Mouse (Mus musculus) urinary bladder, postnatal 36 days (tissue): ENCODE results near the gene Rwdd2b.
A peak's percentile ranks its signal among the peaks of the same experiment; 100 is the strongest.

Source experiments
- DNase-seq, 2 experiments: peaks; one replicate each; pipeline ENCODE4 v3.0.0; 2022; ENCODE audit warnings: low spot score in 2 of 2, mixed read lengths in 1 of 2

Gene Rwdd2b

DNA sequence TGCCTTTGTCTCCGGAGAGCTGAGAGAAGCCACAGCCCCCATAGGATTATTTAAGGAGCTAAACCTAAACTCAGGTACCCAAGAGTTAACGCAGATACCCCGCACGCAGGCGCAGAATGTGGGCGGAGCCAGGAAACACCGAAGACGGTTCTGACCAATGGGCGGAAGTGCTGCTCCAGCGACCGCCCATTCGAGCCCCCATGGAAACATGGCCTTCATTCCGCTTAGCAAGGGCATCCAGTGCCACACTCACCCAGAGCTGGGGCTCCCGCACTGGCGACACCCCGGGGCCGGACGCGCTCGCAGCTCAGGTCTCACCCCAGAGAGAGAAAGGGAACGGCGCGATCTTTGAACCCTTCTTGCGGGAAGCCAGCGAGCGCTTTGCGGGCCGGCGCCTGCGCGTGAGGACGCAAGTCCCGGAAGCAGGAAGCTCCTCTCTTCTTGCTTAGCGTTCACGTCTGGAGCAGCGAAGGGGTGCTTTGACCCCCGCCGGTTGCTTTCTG lies at the start of gene Rwdd2b:
Gene Rwdd2b, minus strand, starts transcription at position 390 of the 503 bp plus-strand sequence.
- DNase-seq: peak; percentile 92 to 93

DNA sequence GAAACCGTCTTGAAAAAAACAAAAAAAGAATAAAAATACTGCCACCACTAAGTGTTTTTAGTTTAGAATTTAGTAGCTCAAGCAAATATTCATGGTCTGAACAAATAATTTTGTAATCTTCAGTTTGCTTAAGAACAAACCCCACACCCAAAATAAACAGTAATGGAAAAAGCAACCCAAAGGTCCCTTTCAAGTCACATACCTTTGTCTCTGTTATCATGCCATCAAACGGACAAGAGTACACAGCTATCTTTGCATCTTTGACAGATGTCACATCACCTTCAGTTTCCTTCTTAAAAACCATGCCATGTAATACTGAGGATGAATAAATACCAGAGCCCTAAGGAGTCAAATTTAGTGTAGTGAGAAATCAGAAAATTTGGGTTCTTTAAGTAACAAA lies 48.2 kb upstream of the Rwdd2b start:
- DNase-seq: no peak

DNA sequence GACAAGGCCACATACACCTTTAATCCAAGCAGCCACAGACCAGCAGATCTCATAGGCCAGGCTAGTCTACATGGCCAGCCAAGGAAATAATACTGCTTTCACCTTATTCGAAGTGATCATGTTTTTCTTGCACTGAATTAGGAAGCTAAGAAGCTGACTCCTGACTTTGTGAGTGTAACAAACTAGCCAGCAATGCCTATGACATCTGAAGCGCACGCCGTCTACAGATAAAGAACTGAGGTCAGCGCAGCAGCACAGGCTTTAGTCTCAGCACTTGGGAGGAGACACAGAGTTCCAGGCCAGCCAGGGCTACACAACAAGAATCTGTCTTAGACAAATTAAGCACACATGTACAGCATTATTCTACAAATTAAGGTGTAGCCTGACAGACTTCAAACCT lies 46.4 kb upstream of the Rwdd2b start:
- DNase-seq: no peak

DNA sequence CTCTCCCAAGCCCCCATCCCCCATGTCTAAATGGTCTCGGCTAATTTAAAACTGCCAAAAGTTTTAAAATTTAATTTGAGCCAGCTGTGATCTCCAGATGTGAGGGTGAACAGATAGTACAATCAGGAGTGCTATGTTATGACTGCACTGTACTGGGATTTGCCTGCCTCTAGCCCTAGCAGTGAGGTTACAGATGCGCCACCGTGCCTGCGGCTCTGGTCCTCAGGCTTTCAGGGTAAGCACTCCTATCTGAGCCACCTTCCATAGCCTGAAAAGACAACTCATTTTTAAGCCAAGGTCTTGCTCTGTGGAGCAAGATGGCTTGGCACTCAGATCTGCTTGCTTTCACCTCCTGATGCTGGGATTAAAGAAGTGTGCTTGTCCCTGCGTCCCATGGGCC lies 44.0 kb upstream of the Rwdd2b start:
- no peak for DNase-seq

DNA sequence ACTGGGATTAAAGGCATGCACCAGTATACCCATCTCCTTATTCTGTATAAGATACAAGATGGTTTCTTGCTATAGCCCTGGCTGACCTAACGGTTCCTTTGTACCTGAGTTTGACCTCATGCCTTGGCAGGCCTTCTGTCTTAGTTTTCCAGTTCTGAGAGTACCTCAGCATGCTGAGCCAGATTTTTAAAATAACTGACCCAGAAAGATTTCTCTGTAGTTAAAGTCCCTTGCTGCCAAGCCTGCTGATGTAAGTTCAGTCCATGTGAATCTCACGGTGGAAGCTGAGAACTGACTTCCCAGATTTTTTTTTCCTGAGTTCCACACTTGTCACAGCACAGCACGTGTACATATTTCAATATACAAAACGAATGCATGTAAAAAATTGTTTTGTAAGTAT lies 30.2 kb upstream of the Rwdd2b start:
- no peak for DNase-seq

DNA sequence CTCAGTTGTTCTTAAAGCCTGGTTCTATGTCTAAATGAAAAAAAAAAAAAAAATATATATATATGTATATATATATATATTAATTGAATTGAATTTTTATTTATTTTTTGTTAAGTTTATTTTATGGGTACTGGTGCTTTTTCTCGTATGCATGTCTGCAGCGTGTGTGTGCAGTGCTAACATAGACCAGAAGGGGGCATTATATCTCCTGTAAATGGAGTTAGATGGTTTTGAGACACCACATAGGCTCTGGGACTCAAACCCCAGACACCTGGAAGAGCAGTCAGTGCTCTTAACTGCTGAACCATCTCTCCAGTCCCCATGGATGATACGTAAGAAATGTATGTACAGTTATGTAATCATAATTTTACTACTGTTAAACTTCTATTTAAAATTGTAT lies 18.4 kb upstream of the Rwdd2b start:
- DNase-seq: no peak

DNA sequence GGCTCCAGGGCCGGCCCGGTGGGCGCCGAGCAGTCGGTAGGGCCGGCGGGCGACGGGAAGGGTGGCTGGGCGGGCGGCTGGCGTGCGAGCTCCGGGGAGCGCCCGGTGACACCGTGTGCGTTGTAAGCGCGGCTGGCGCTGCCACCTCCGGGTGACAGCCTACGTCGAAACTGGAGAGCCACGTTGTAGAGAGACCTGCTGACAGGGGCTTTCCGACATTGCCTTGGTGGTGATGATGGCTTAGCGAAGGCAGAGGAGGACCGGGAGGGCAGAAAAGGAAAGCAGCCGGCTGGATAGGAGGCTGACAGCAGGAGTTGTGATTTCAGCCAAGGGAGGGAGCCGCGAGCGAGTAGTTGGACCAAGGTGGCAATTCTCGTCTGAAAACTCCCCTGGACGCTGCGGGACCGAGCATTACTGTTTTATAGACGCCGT lies 14.8 kb upstream of the Rwdd2b start:
- DNase-seq: no peak

DNA sequence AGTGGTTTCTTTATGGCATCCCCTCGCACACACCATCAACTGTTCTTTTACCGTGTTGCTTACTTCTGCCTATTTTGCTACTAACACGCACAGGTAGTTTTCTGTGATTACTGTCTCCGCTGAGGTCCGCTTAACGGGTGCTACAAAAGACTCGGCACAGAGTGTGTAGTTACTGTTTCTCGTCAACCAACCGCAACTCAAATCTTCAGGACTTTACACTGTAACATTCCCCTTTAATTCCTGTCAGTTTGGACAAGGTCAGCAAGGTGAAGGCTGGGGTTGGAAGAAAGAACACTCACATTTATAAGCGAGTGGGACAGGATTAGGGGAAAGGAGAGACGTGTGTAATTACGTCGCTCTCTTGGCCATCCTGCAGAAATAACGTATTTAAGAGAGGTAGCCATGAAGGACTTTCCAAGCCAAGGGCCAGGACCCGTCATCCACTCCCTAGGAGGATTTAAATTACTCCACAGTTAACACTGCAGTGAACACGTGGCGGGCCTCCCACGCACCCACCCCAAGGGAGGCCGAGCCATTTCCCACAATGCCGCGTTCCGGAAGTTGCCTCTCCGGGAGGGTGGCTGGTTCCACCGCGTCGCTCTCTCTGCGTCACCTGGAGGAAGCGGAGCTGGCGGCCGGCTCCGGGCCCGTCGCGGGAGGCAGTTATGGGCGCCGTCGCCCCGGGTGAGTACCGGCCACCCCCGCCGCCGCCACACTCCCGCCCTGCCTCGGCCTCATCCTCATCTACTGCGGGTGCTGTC lies 14.2 kb upstream of the Rwdd2b start, which contains the start of gene Usp16:
Gene Usp16, plus strand, starts transcription at position 285 of the 761 bp plus-strand sequence.
- DNase-seq: peak; percentile 88 to 93

DNA sequence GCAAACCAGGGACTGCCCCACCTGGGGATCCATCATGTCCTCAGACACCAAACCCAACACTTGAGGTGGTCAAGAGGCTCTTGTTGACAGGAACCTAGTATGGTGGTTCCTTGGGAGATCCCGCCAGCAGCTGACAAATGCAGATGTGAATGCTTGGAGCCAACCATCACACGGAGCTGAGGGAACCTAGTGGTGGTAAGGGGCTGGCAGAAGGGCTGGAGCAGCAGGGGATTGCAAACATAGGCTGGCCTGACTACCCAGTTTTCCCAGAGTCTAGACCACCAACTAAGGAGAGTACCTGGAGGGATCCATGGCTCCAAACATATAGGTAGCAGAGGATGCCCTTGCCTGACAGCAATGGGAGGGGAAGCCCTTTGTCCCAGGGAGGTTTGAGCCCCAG lies 12.9 kb upstream of the Rwdd2b start:
- DNase-seq: no peak

DNA sequence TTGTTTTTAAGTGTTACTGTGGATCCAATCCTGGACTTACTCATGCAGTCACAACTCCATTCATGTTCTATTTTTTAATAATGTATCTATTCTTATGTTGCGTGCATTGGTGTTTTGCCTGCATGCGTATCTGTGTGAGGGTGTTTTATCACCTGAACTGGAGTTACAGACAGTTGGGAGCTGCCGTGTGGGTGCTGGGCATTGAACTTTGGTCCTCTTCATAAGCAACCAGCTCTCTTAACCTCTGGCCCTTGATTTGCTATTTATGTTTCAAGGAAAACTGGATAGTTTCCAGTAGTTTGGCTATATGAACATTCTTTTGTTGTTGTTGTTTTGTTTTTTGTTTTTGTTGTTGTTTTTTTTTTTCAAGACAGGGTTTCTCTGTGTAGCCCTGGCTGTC lies 5.2 kb upstream of the Rwdd2b start:
- no peak for DNase-seq

DNA sequence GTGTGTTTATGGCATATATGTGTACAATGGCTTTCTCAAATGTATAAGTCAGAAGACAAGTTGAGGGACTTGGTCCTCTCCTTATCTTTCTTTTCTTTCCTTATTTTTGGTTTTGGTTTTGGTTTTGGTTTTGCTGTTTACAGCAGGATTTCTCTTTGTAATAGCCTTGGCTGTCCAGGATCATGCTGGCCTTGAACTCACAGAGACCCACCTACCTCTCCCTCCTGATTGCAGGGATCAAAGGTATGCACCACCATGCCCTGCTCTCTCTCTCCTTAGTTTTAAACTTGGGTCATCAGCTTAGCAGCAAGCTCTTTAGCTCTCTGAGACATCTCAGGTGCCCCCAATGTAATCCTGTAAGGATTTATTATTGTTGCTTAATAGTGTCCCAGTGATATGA lies 4.7 kb upstream of the Rwdd2b start:
- no peak for DNase-seq

DNA sequence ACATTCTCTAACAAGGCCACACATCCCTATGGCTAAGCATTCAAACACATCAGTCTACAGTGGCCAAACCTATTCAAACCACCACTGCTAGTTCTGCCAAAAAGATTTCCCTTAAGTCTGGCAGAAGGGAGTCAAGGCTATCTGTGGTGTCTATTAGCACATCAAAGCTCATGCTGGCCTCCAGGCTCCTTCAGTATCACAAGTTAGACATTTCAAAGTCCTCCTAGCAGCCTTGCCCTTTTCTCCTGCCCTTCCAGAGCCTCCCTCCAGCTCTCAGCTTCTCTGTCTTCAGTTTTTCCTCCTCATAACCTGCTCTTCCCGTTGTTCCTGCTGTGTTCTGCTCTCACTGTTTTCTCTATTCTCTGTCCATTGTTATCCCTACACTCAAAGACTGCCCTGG lies 3.7 kb upstream of the Rwdd2b start:
- DNase-seq: no peak

DNA sequence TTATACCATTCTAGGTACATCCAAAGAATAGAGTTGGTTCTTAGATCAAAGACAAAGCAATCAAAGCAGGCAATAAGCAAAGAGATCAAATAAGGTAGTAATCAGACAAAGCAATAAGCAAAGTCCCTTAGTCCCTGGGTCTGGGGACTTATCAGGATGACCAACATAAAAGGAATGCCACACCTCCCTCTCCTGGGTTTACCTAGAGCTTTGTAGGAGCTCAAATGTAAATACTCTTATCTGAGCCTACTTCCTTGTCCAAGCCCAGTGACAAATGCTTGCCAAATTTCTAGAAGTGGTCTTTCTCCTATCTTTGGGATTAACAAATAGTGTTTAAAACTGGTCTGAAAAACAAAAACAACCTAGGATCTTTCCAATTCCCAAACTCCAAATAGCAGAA lies 2.9 kb upstream of the Rwdd2b start:
- no peak for DNase-seq

DNA sequence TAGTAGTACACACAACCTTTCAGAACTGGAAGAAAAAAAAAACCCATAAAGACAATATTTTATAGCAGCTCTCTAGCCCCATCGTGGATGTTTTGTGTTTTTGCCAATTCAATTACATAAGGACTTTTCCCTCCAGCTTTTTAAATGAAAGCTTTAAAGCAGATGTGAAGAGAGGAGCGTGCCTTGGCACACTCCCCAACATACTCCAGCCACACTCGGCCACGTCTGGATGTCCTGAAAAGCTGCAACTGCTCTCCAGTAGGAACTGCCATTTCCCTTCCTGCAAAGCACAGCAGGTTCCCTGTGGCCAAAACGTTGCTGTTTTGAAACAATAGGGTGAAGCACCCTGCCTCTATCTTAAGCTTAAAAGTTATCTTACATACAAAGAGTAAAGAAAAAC lies 1.9 kb upstream of the Rwdd2b start:
- DNase-seq: no peak

DNA sequence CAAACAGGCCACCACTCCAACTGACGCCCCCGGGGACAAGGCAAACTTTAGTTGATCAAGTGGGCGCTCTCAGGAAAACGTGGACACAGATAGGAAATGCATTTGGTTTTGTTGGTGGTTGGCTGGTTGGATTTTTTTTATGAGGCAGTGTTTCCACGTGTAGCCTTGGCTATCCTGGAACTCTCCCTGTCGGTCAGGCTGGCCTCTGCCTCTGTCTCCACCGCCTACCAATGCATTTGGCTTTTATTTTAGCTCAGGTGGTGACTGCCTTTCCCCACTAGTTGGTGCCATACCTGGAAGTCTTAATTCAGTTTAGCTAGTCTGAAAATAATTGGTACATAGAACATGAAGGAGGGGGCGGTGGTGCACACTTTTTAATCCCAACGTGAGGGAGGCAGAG lies 716 bp upstream of the Rwdd2b start:
- no peak for DNase-seq

DNA sequence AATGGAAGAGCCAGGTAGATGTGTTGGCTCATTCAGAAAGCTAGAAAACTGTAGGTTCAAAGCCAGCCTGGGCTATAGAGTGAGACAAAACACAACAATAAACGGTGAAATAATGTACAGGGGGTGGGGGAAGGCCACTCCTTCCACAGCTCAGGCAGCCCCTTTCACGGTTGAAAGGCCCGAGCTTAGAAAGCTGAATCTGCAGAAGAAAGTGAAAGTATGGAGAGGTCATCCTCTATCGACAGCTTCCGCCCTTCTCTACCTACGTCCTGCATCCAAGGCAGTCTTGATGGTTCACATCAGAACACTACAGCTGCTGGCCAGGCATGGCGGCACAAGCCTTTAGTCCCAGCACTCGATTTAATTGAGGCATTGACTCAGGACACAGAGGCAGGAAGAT lies 1.7 kb downstream of the Rwdd2b start:
- no peak for DNase-seq

DNA sequence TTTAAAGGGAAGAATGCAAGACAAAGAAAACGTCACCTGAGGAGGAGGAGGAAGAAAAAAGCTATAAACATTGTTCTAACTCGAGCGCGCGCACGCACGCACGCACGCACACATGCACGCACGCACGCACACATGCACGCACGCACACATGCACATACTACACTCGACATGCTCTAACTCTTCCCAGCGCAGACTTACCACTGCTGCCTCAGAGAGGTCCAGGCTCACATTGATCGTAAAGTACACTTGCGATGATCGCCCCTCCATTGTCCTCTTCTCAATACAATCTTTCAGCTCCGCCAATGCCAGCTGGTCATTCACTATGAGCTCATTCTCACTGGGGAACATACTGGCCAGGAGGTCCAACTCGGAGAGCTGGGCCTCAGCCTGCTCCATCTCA lies 3.3 kb downstream of the Rwdd2b start:
- no peak for DNase-seq

DNA sequence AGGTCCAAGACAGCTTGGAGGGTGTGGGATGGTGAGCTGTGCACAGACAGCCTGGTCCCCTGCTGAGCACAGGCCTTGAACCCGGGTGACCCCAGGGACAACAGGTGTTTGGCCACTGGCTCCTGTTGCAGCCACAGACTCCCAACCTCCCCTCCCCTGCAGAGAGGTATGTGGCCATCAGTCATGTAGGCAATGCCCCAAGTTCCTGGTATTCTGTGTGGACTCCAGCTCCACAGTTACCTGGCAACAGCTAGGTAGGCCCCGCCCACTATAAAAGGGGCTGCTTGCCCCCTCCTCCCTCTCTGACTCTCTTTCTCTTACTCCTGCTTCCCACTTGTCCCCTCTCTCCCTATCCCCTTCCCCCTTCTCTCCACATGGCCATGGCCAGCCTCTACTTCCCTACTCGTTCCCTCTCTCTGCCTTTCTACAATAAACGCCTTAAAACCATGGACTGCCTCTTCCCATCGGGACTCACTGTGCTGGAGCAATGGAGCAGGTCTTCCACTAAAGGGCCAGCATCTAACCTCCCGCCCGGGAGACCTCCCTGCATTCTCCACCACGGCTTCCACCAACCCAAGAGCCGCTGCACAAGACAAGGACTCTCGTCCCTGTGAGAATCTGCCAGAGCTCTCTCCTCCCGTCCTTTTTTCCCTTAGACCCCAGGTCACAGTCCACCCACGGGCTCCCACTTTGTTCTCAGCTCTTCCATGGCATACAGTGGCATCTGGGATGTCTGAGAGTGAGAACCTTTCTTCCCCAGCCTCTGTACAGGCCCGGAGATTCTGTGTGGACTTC lies 4.8 kb downstream of the Rwdd2b start:
- no peak for DNase-seq

DNA sequence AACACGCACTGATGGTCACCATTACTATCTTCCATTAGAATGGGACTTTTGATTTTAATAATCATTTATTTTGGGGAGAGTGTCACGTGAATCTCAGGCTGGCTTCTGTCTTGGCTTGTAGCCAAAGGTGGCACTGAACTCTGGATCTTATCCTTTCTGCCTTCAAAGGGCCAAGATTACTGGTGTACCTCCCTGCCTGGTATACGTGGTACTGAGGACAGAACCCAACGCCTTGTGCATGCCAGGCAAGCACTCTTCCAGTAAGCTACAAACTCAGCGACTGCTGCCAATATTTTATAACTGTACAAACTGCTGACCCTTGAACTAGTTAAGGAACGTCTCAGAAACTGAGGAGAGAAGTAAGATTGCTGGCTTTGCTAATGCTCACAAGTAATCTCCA lies 5.4 kb downstream of the Rwdd2b start:
- DNase-seq: no peak

DNA sequence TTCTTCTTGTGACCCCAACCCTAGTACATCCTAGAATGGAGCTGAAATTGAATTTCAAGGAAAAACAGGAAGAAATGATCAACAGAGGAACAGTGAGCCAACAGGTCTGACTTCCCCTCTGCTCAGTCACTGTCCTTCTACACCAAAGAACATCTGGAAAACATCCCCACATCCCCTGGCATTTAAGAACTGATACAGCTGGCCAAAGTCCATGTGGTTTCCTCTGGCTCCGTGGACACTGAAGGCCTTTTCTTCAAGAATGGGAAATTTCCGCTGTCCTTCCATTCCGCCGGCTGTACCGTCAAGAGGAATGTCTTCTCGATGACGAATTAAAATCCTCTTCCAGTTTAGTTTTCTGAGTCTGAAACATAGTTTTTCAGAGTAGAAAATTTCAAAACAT lies 6.1 kb downstream of the Rwdd2b start:
- no peak for DNase-seq

DNA sequence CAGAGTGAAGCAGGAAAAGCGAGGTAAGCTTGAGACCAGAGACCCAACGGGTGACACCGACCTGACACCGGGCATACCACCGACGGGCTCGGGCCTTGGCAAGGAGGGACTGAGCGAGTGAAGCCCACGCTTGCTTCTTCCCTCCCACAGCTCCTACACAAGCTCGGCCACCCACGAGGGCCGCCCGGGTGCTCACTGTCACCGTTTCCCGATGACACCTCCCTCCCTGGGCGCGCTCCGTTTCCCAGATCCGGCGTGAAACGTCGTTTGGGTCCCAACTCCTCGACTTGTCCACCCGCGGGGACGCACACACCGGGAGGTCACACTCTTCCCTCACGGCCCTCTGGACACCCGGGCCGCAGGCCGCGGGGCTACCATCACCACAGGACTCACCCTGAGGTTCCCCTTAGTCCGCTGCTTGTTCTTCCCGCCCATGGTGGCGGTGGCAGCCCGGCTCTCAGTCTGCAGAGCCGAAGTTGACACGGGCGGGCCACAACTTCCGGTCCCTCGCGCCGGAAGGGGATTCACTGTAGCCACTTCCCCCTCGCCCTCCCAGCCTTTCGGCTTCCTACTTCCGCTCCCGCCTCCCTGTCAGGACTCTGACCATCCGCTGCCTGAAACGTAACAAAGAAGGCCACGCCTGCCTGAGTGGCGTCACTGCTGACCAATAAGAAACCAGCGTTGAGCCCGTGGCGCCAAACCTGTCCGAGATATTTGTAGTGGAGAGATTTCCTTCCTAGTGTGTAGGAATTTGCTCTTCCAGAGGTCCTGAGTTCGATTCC lies 8.1 kb downstream of the Rwdd2b start, which contains the start of gene Ltn1:
Gene Ltn1, minus strand, starts transcription at position 580 of the 782 bp plus-strand sequence.
- peak; percentile 97 to 98 for DNase-seq

DNA sequence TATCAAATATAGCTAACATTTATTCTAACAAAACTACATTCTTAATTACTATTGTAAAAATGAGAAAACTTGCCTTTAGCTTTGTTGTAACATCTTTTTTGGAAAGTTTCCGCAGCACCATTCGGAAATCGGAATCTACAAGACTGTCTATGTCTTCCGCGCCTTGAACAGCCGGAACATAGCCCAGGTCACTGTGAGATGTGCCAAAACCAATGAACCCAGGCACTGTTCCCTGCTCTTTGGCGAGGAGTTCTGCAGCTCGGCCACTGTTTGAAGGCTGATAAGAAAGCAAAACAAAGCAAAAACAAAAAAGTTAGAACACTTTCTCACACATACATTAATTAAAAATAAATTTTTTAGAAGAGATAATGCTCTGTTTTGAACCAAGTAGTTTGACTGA lies 12.9 kb downstream of the Rwdd2b start:
- no peak for DNase-seq
